Mouse (Mus musculus) naive thymus-derived CD4-positive, alpha-beta T cell, adult 2 months (primary cell): Measurements from ENCODE around the gene Enho.
"Not testable (repeated sequence)": the region's sequence is repeated elsewhere in the genome, so short reads cannot be mapped to it uniquely, and the experiment has no call there.

ENCODE experiments used
- DNase-seq: peaks from one replicate; pipeline ENCODE4 v3.0.0-alpha.2; 2011; ENCODE audit warnings: low read depth

Gene Enho

GRCm38 (mm10) chr4:41639913-41640507 is at the start of gene Enho:
TSS of gene Enho (minus strand) at chr4:41640324.
- peak; percentile 90 for DNase-seq

GRCm38 (mm10) chr4:41688562-41688961 is 48.4 kb upstream of the Enho start:
- not testable (repeated sequence) for DNase-seq

- DNase-seq = not testable (repeated sequence)
Measured at GRCm38 (mm10) chr4:41685882-41686492, 45.9 kb upstream of the Enho start.

GRCm38 (mm10) chr4:41684931-41685453 is 44.9 kb upstream of the Enho start:
- not testable (repeated sequence) for DNase-seq

GRCm38 (mm10) chr4:41684131-41684930 is 44.2 kb upstream of the Enho start:
- DNase-seq = not testable (repeated sequence)

GRCm38 (mm10) chr4:41683303-41683702 is 43.2 kb upstream of the Enho start:
- DNase-seq = not testable (repeated sequence)

GRCm38 (mm10) chr4:41682789-41683188 is 42.7 kb upstream of the Enho start:
- no peak for DNase-seq

- no peak for DNase-seq
Measured at GRCm38 (mm10) chr4:41681947-41682346, 41.8 kb upstream of the Enho start.

- DNase-seq = no peak
Measured at GRCm38 (mm10) chr4:41681176-41681575, 41.1 kb upstream of the Enho start.

- DNase-seq = no peak
Measured at GRCm38 (mm10) chr4:41679291-41679690, 39.2 kb upstream of the Enho start.

- DNase-seq = no peak
Measured at GRCm38 (mm10) chr4:41678863-41679262, 38.7 kb upstream of the Enho start.

- DNase-seq = no peak
Measured at GRCm38 (mm10) chr4:41677006-41677629, 37.0 kb upstream of the Enho start.

GRCm38 (mm10) chr4:41676248-41677005 is 36.3 kb upstream of the Enho start:
- no peak for DNase-seq

- DNase-seq = no peak
Measured at GRCm38 (mm10) chr4:41673186-41673585, 33.1 kb upstream of the Enho start.

- DNase-seq = no peak
Measured at GRCm38 (mm10) chr4:41672522-41672963, 32.4 kb upstream of the Enho start.

- no peak for DNase-seq
Measured at GRCm38 (mm10) chr4:41671963-41672480, 31.9 kb upstream of the Enho start.

- DNase-seq = no peak
Measured at GRCm38 (mm10) chr4:41671500-41671899, 31.4 kb upstream of the Enho start.

GRCm38 (mm10) chr4:41670836-41671235 is 30.7 kb upstream of the Enho start:
- DNase-seq = no peak

GRCm38 (mm10) chr4:41666646-41667045 is 26.5 kb upstream of the Enho start:
- DNase-seq = no peak

GRCm38 (mm10) chr4:41665009-41665675 is 25.0 kb upstream of the Enho start:
- no peak for DNase-seq

GRCm38 (mm10) chr4:41664533-41664932 is 24.4 kb upstream of the Enho start:
- DNase-seq = no peak
